Mouse (Mus musculus) cerebellum, adult 18-20 months (tissue): Measurements from ENCODE around the gene Ptprn2.

Source experiments
- DNase-seq, 2 experiments: peaks; one replicate each; pipeline ENCODE4 v3.0.0; 2021

Ptprn2 gene

DNA sequence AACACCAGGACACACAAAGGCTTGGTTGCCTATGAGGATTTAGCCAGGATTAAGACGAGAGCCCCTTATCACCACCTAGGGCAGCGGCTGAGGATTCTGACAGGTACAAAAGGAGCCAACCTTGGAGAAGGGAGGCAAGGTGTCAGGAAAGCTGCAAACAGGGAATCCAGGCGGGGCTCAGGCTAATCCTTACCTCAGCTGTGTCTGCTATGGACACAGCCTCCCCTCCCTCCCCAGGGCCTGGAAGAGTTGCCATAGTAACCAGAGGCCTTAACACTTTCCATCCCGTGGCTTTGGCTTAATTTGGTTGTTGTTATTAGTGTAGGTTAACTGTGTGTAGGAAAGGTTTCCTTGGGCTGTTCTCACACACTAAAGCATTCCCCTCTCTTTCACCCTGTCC, 787.6 kb downstream of the Ptprn2 start:
- DNase-seq = no peak

DNA sequence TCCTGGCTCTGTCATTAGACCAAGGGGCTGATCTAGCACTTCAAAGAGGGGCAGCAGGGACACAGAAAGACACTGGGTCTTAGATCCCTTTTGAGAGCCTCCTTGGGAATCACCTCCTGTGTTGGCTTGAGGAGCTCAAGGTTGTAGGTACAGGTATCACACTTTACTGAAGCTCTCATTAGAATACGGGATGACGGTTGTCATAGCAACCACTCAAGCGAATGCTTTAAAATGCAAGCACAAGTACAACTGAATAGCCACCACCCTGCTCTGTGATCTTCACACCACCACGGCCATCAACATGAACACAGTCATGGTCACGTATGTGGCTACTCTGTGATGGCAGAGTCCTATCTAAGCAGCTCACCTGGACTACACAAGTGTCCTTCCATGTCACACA, 789.1 kb downstream of the Ptprn2 start:
- DNase-seq = no peak

GRCm38 (mm10) chr12:117280790-117281189, 795.3 kb downstream of the Ptprn2 start:
- DNase-seq = no peak

DNA sequence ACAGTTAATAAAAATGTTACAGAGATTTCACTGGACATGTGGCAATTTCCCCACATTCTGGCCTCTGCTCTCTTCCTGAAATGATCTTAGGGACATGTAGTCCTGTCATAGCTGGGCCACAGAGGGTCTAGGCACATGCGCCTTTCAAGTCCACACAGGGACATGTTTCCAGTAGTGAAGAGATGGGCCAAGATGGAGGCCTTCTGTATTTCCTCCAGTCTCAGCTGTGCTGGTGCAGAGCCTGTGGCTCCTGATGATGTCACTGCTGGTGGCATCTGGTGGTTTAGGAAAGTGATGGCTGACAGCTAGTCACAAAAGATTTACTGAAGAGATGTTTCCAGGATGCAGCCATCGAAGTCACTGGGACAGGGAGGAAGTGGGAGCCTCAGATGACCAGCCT, 797.1 kb downstream of the Ptprn2 start:
- no peak for DNase-seq

DNA sequence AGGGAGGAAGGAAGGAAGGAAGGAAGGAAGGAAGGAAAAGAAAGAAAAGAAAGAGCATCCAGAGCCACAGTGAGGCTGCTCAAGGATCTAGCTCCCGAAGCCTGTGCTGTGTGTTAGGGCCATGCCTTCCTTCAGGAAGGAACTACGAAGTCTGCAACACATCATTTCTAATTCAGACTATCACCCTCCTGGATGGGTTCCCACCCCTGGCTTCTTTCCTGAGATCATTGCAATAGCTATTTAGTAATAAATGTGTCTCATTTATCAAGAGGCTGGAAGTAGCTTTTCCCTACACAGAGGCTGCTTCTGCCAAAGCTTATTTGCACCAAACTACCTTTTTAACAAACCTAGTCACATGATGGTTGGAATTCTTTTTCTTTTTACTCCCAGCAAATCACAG, 801.9 kb downstream of the Ptprn2 start:
- no peak for DNase-seq

DNA sequence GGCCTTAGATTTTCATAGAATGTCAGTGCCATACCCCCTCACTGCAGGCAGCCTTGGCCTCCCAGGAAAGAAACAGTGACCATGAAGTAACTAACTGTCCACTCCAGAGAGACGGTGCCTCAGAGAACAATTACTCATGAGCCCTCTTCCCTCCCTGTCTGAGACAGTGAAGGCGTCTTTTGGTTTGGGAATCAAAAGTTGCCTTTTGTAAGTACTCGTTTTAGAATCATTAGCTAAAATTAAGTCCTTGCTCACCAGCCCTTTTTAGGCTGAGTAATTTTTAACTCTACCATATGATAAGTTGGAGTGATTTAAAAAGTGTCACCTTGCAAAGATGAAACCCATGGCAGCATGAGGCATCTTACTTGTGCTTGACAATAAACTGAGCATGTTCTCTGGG, 806.4 kb downstream of the Ptprn2 start:
- DNase-seq = no peak

DNA sequence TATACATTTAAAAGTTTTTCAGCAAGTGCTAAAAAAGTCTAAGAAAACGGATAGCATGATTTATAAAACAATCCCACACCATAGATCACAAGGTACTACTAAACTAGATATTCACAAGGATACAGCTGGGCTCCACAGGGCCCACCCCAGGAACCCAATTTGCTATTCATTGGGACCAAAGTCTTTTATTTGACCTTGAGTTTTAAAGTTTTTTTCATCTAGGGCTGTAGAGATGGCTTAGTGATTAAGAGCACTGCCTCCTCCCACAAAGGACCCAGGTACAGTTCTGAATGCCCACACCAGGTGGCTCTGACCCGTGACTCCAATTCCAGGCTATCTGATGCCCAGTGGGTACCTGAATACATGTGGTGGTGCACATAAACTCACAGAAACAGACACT, 811.3 kb downstream of the Ptprn2 start:
- no peak for DNase-seq

GRCm38 (mm10) chr12:117299084-117299483, 813.6 kb downstream of the Ptprn2 start:
- DNase-seq = no peak

- no peak for DNase-seq
These were observed 819.5 kb downstream of the Ptprn2 start for GRCm38 (mm10) chr12:117304751-117305624.

DNA sequence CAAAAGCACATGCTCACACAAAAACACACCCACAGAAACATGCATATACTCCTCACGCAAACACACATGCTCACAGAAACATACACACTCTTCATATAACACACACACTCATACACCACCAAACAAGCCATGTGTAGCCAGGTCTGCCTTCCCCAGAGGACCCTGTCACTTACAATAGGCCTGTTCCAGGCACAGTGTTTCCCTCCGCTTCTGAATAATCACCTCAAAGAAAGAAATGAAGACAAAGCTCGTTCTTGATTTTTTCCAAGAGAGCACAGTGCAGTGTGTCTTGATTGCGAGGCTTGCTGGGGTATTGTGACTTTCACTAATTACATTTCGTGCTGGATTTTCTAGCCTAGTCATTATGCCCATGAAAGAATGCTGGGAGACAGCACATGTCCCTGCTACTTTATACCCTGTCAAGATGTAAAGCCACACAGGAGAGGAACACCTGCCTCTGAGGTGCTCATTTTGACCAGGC, 820.1 kb downstream of the Ptprn2 start:
- DNase-seq = no peak

- no peak for DNase-seq
These were observed 826.6 kb downstream of the Ptprn2 start for GRCm38 (mm10) chr12:117312079-117312478.

GRCm38 (mm10) chr12:117314987-117315386, 829.5 kb downstream of the Ptprn2 start:
- DNase-seq = no peak

GRCm38 (mm10) chr12:117315661-117316060, 830.1 kb downstream of the Ptprn2 start:
- DNase-seq = no peak

DNA sequence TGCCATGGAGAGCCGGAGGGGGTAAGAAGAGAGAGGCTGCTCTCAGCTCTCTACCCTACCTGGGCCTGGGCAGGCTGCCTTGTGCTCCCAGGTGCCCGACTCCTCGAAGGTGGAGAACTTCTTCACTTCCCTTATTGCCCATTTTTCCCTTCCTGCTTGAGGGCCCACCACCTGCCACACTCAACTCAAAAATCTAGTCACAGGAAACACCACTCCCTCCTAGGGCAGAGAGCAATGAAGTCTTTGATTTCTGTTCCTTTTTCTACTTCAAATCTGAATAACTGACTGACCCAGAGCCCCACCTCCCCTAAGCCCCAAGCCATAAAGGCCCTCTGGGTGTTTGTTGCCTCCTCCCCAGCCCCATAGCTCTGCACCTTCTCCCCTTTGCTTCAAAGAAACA, 832.7 kb downstream of the Ptprn2 start:
- no peak for DNase-seq

DNA sequence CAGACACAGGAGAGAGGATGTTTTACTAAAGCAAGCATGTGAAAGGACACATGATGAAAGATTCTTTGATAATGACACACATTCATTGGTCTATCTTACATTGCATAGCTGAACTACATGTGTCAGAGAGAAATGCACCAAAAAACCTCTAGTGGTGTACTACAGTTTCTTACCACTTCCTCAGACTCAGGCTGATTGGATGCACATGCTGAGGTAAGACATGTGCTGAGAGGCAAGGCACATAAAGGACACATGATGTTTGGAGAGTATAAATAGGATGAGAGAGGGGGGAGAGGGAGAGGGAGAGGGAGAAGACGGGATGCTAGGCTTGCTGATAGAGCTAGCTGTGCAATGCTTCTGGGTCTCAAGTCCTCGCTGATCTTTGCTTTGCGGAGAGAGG, 837.5 kb downstream of the Ptprn2 start:
- no peak for DNase-seq
